ENCODE assay signal across 8 mouse cellular contexts in genomic region chr7:144678241-144679030, GRCm38 (mm10).
DNase-seq lines count a peak whose midpoint lies in the region; ATAC-seq and TF ChIP-seq lines count a peak whose summit lies in the region.

No protein-coding gene starts in this region.

- peak overlapping the region; percentile 39 for H3K4me3 ChIP-seq in forebrain, embryonic 12.5 days (replicated peaks)
- peak overlapping the region; percentile 49 for H3K4me3 ChIP-seq in hindbrain, embryonic 16.5 days (ENCODE audit: low read length)
- peak overlapping the region; percentile 48 for H3K4me3 ChIP-seq in lung, embryonic 14.5 days (ENCODE audit: low read depth, low read length)

- WGBS in forebrain, embryonic 12.5 days, result 10% methylated on average over 68 of the region's 68 CpGs
- WGBS in hindbrain, embryonic 16.5 days, result 9% methylated on average over 58 of the region's 68 CpGs
- 8% methylated on average over 66 of the region's 68 CpGs for WGBS in lung, embryonic 14.5 days

- H3K9ac ChIP-seq in forebrain, embryonic 12.5 days, result peak overlapping the region; percentile 48
- H3K9ac ChIP-seq in hindbrain, embryonic 16.5 days (ENCODE audit: low read depth, low read length), result peak overlapping the region; percentile 51
- H3K9ac ChIP-seq in lung, embryonic 14.5 days, result peak overlapping the region; percentile 66

- H3K4me2 ChIP-seq in forebrain, embryonic 12.5 days, result peak overlapping the region; percentile 69
- peak overlapping the region; percentile 88 for H3K4me2 ChIP-seq in hindbrain, embryonic 16.5 days (ENCODE audit: low read length)
- H3K4me2 ChIP-seq in lung, embryonic 14.5 days, result peak overlapping the region; percentile 87

- no peak for ATAC-seq in forebrain, embryonic 12.5 days (ENCODE audit: low FRiP score)
- ATAC-seq in hindbrain, embryonic 16.5 days, result 0 out of 2 replicates have a peak, but pooled peaks have one; percentile 45
- peak; percentile 50; the same call in 1 of the 2 replicates for ATAC-seq in lung, embryonic 14.5 days (ENCODE audit: insufficient read depth)

- H3K36me3 ChIP-seq in forebrain, embryonic 12.5 days (replicated peaks), result no peaks in the 10 kb centered on the region
- H3K36me3 ChIP-seq in hindbrain, embryonic 16.5 days (ENCODE audit: control insufficient read depth, insufficient read depth, low read length), result no peaks in the 10 kb centered on the region
- 0 out of 2 replicates have a peak, but pooled peaks cover 6% of the 10 kb centered on the region for H3K36me3 ChIP-seq in lung, embryonic 14.5 days (ENCODE audit: insufficient read depth)

- H3K27me3 ChIP-seq in forebrain, embryonic 12.5 days, result peaks cover 51% of the 10 kb centered on the region
- peaks cover 13% of the 10 kb centered on the region for H3K27me3 ChIP-seq in hindbrain, embryonic 16.5 days (replicated peaks; ENCODE audit: control insufficient read depth, insufficient read depth, low read length)
- peaks cover 10% of the 10 kb centered on the region; the same call in 1 of the 2 replicates for H3K27me3 ChIP-seq in lung, embryonic 14.5 days (ENCODE audit: insufficient read depth, low read length)

- DNase-seq in retina, postnatal 1 day, result peak; percentile 47
- DNase-seq in retina, embryonic 14.5 days (ENCODE audit: low spot score), result no peak
- DNase-seq in lung, embryonic 14.5 days, result peak; percentile 67
- DNase-seq in testis, postnatal 10 days (ENCODE audit: low spot score), result peak; percentile 68
- no peak for DNase-seq in thymus, postnatal 36 days
- no peak for DNase-seq in left cerebral cortex, adult 11 months (ENCODE audit: low spot score)

- no peak; the same call in 1 of the 2 replicates for TF ChIP-seq CTCF in lung, embryonic 14.5 days (IDR thresholded peaks at IDR 0.05; ENCODE audit: low read depth)

- H3K27ac ChIP-seq in forebrain, embryonic 12.5 days, result no peak overlapping the region
- no peak overlapping the region for H3K27ac ChIP-seq in hindbrain, embryonic 16.5 days (ENCODE audit: low read depth, low read length)
- H3K27ac ChIP-seq in lung, embryonic 14.5 days (ENCODE audit: low read depth), result no peak overlapping the region

- no peaks in the 10 kb centered on the region for H3K9me3 ChIP-seq in forebrain, embryonic 12.5 days
- H3K9me3 ChIP-seq in hindbrain, embryonic 16.5 days (ENCODE audit: control insufficient read depth, low read length), result no peaks in the 10 kb centered on the region
- H3K9me3 ChIP-seq in lung, embryonic 14.5 days (ENCODE audit: low read depth, low read length), result no peaks in the 10 kb centered on the region

- peaks cover 26% of the 10 kb centered on the region for H3K4me1 ChIP-seq in forebrain, embryonic 12.5 days
- H3K4me1 ChIP-seq in hindbrain, embryonic 16.5 days (ENCODE audit: control insufficient read depth, insufficient read depth, low read depth, low read length), result peaks cover 7% of the 10 kb centered on the region
- H3K4me1 ChIP-seq in lung, embryonic 14.5 days (ENCODE audit: insufficient read depth), result peaks cover 6% of the 10 kb centered on the region; the same call in 1 of the 2 replicates

Comparison
In these comparisons a context has a peak if more than half of its experiments do, and no peak if none do; other contexts are left out.
1. DNase-seq: peak in retina, postnatal 1 day (single experiment), lung, embryonic 14.5 days (single experiment) and testis, postnatal 10 days (single experiment); none in retina, embryonic 14.5 days (single experiment), thymus, postnatal 36 days (0 of 2) and left cerebral cortex, adult 11 months (single experiment).
2. Peak in every context shown above with its lines, with median percentiles within 50 percentile points of each other: H3K4me2 ChIP-seq, H3K4me3 ChIP-seq and H3K9ac ChIP-seq.